Mouse (Mus musculus) E14TG2a.4 (cell line): ENCODE results near the gene Kcnd3.

Experiments used
- CTCF ChIP-seq: conservative IDR thresholded peaks from 2 replicates; pipeline ENCODE4 v1.5.1; 2014; ENCODE audit warnings: low read length
- NANOG ChIP-seq: IDR thresholded peaks from 2 replicates; pipeline ENCODE4 v1.6.1; 2014; ENCODE audit warnings: borderline replicate concordance, low read length, mixed read lengths
- POU5F1 ChIP-seq: IDR thresholded peaks from 2 replicates; pipeline ENCODE4 v1.6.1; 2014; ENCODE audit warnings: low read length, borderline replicate concordance

DNA sequence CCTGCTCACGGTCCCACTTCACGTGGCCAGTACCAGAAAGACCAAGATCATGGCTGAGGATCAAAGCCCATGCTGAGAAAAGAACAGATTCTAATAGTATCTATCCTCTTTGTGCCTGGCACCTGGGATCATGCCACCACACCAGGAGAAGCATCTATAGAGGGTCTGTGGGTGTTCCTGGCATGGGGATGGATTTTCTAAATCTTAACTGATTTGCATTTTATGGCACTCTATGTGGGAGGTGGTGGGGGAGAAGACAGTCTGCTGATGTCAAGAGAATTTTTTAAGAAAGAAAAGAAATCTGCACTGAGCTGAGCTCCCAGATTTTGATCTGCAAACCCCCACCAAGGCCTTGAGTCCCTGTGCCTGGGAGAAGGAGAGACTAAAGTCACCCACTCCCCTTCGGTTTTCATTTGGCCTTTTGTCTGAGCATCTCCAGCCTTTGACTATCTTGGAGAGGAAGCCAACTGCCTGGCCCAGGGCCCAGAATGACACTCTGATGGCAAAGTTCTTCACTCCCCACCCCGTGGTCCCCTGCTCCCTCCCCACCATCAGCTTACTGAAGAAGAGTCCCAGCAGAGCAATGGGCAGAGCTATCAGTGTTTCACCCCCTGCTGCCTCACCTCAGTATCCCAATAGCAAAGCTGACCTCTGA lies 254.4 kb downstream of the Kcnd3 start:
- no peak for TF ChIP-seq CTCF
- TF ChIP-seq NANOG = no peak
- TF ChIP-seq POU5F1 = no peak
